Mouse (Mus musculus): ENCODE data around the gene Bricd5. TPM values are rescaled to one million over a fixed set of nuclear protein-coding genes. Genes with fewer than 3 reads are reported as not detected.
A peak's percentile ranks its signal among the peaks of the same experiment; 100 is the strongest.

The Bricd5 gene
- total RNA-seq, 2 experiments from 2014 or later = 0.35 TPM; not detected in 1

GRCm38 (mm10) chr17:24481027-24481815, 7.5 kb downstream of the Bricd5 start:
- ATAC-seq (replicated peaks; ENCODE audit: poor library complexity) = no peak

GRCm38 (mm10) chr17:24483495-24483894, 9.8 kb downstream of the Bricd5 start:
- ATAC-seq (replicated peaks; ENCODE audit: poor library complexity) = no peak

- no peak for ATAC-seq (replicated peaks; ENCODE audit: poor library complexity)
Measured at GRCm38 (mm10) chr17:24485090-24485860, 11.6 kb downstream of the Bricd5 start.

DNA sequence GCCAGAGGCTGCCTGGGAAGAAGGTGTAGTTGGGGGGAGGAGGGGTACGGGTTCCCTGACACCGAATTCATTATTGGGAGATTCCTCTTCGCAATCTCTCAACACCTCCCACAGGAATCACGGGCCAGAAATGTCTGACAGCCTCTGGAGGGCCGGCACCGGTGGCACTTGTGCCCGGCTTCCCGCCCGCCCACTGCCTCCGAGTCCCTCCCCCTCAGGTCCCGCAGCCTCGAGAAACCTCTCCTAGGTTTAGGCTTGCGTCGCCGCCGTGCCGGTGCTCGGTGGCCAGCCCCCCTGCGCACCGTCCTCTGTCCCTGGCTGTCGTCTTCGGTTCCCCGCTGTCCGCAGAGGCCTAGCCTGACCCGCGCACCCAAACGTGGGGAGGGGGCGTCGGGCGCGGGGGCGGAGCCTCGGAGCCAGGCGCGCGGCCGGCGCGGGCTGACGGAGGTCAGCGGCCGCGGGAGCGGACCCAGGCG, 14.5 kb downstream of the Bricd5 start, which contains the start of gene Caskin1:
Caskin1 (plus strand) TSS at position 416 of the 476 bp plus-strand sequence.
- 0 out of 2 replicates have a peak, but pooled peaks have one; percentile 39 for ATAC-seq (replicated peaks; ENCODE audit: poor library complexity)

- ATAC-seq (replicated peaks; ENCODE audit: poor library complexity) = peak; percentile 54
Measured at GRCm38 (mm10) chr17:24488662-24489264, 15.1 kb downstream of the Bricd5 start.

DNA sequence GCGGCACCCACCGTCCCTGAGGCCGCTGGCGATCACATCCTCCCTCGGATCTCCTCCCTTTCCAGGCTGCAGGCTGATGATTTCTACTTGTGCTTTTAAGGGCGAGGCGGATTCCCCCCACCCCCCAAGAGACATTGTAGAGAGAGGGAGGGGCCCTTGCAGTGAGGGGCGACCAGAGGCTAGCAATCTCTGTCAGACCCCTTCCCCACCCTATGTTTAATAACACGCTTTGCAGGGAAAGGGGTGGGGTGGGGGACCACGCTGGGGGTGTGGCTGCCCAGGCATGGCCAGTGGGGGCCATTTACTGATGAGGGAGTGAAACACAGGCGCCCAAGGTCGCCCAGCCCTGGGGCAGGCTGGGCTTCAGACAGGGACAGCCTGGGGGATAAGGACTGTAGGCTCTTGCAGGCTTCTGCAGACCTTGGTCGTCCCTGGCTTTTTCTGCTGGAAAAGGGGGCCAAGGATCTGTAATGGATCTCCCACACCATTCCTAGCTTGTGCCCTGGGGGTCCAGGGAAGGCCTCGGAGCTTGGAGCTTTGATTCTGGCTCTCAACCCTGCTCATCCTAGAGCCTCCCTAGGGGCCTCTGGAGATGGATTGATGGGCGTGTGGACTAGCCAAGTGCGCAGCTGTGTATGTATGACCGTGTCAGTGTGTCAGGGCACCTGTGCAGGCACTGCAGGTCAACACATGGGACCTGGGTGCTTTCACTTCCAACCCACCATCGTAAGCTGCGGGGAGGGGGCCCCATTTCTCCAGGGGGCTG, 15.8 kb downstream of the Bricd5 start:
- ATAC-seq (replicated peaks; ENCODE audit: poor library complexity) = no peak

GRCm38 (mm10) chr17:24490399-24490798, 16.7 kb downstream of the Bricd5 start:
- ATAC-seq (replicated peaks; ENCODE audit: poor library complexity) = no peak

DNA sequence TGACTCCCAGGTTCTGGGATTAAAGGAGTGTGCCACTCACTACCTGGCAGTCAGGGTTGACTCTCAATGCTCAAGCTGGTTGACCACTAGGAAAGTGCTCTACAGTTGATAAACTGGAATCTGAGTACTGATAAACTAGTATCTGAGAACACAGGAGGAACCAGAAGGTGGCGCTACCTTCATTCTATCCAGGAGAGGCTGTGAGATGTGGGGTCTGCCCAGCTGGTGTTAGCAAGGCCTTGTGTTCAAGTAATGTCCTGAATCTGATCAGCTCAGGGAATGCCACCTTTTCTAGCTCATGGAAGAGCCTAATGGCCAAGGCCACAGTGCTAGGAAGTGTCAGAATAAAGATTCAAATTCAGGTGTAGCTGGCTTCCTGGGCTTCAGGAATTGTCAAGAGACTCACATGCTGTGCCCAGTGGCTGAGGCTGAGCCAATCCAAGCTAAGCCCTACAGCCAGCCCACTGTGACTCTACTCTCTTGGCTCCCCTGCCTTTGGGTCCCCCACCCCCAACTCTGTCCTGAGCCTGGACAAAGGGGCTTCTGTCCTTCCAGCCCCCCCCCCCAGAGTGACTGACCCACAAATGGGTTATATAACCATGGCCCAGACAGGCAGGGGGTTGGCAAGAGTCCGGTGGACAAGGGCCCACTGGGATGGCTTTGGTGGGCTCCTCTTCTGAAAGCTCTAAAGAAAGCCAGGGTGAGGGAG, 21.1 kb downstream of the Bricd5 start:
- peak; percentile 85 for ATAC-seq (replicated peaks; ENCODE audit: poor library complexity)

DNA sequence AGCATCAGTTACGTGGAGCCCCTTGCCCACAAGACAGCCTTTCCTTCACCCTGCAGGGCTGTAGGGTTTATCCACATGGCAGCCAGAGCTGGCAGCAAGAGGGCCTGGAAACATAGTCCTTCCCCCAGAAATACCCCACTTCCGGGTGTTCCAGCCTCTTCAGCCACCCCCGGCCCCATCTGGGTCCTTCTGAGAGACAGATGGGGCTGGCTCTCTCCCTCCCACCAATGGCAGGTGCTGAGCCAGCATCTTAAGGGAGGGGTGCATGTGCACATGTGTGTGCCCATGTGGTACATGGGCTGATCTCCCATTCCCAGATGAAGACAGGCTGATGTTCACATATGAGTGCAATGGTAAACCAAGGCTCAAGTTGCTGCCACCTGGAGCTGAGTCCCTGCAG, 21.8 kb downstream of the Bricd5 start:
- no peak for ATAC-seq (replicated peaks; ENCODE audit: poor library complexity)

DNA sequence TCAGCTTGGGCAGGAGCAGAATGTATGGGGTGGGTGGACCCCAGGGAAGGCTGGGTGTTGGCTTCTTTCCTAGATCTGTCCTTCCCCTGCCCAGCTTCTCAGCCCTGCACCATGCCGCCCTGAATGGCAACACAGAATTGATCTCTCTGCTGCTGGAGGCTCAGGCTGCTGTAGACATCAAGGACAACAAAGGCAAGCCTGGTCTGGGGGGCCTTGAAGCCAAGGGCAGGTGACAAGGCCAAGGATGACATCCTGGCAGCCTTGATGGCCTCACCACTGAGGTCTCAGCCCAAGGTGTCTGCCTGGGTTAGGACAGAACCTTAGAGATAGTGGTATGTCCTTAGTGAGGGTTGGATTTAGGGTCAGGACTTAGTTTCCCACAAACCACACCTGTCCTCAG, 22.3 kb downstream of the Bricd5 start:
- ATAC-seq (replicated peaks; ENCODE audit: poor library complexity) = no peak

- ATAC-seq (replicated peaks; ENCODE audit: poor library complexity) = peak; percentile 59
Measured at GRCm38 (mm10) chr17:24502208-24502607, 28.5 kb downstream of the Bricd5 start.

DNA sequence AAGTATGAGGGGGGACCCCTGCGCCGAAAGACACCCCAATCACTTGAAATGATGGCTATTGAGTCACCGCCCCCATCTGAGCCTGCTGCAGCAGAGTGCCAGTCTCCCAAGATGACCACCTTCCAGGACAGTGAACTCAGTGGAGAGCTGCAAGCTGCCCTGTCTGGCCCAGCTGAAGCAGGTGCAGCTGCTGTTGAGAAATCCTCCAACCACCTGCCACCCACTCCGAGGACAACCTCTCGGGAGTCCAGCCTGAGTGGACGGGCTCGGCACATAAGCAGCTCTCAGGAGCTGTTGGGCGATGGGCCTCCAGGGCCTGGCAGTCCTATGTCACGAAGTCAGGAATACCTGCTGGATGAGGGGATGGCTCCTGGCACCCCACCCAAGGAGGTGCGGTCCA, 30.4 kb downstream of the Bricd5 start:
- ATAC-seq (replicated peaks; ENCODE audit: poor library complexity) = no peak

DNA sequence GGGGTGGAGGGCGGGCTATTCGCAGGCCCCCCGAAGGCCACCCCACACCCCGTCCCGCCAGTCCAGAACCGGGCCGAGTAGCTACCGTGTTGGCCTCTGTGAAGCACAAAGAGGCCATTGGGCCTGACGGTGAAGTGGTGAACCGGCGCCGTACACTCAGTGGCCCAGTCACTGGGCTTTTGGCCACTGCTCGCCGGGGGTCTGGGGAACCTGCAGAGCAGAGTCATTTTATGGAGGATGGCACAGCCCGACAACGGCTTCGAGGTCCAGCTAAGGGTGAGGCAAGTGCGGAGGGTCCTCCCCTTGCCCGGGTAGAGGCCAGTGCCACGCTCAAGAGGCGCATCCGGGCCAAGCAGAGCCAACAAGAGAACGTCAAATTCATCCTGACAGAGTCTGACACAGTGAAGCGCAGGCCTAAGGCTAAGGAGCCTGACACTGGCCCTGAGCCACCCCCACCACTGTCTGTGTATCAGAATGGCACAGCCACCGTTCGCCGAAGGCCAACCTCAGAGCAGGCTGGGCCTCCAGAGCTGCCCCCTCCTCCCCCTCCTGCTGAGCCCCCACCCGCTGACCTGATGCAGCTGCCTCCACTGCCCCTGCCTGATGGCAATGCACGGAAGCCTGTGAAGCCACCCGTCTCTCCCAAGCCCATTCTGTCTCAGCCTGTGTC, 31.7 kb downstream of the Bricd5 start:
- ATAC-seq (replicated peaks; ENCODE audit: poor library complexity) = no peak

DNA sequence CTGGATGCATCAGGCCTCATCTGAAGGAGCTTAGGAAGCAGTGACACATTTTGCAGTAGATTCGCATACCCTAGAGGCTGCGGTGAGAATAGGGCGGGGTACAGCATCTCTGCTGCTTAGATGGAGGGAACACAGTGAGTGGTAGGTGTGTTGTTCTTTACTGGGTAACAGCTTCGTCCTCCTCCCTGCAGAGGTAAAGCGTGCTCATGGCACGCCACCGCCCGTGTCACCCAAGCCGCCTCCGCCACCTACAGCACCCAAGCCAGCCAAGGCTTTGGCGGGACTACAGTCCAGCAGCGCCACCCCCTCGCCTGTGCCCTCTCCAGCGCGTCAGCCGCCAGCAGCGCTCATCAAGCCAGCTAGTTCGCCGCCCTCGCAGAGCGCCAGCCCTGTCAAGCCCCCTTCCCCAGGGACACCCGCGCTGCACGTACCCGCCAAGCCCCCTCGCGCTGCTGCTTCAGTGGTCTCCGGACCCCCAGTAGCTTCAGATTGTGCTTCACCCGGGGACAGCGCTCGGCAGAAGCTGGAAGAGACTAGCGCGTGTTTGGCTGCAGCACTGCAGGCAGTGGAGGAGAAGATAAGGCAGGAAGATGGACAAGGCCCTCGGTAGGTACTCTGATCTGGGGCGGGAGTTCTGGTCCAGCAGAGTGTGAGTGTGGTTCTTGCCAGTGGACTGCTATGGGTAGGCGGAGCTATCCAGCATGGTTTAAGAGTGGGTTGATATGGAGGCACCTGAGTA, 32.8 kb downstream of the Bricd5 start:
- 0 out of 2 replicates have a peak, but pooled peaks have one; percentile 18 for ATAC-seq (replicated peaks; ENCODE audit: poor library complexity)

DNA sequence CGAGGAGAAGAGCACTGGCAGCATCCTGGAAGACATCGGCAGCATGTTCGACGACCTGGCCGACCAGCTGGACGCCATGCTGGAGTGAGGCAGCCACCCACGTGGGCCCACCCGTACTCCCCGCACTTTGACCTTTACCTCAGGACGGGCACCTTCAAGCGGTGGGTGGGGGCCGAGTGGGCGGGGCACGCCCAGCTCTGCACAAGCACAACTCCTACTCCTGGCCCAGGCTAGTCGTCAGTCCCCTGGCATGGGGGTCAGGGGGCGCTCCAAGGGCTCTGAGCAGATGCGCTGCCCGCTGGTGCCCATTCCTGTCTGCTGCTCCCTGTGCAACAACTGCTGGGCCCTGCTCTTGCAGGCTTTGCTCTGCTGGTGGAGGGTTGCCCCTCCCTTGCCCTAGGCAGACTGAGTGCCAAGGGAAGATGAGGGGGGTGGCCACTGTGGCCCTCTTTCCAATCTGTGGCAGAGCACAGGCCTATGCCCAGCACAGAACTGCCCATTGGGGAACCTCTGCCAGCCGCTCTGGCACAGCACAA, 33.5 kb downstream of the Bricd5 start:
- ATAC-seq (replicated peaks; ENCODE audit: poor library complexity) = no peak

DNA sequence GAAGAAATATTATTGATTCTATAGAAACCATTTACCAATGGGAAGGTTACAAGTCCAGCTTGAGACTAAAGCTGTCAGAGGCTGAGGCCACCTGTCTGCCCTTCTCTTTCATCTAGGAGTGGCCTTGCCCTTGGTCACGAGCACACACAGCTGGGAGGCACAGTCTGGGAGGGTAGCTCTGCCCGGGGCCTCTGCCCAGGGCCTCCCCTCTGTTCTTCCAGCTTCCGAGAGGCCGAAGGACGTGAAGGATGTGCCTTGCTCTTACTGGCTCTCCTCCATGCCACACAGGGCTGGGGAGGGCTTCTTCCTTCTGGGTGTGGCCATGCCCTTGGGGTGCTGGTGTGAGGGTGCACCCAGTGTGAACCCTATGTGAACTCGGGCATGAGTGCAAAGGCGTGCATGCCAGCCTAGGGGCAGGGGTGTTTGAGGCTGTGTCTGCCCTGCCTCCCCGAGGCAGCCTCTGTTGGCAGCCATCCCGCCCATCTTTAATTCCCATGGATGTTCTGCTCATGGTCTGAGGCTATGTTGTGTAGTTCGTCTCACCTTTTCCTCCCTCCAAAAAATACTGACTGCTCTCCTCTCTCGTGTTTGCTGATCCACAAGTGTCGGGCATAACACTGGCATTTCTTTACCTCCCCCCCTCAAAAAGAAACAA, 34.2 kb downstream of the Bricd5 start:
- ATAC-seq (replicated peaks; ENCODE audit: poor library complexity) = no peak

- peak; percentile 73 for ATAC-seq (replicated peaks; ENCODE audit: poor library complexity)
Measured at GRCm38 (mm10) chr17:24513609-24514008, 39.9 kb downstream of the Bricd5 start.

All from megakaryocyte progenitor cell, adult 5-6 weeks (primary cell).